Mouse (Mus musculus): ENCODE measurements at regions not wholly inside any gene's neighbourhood (a gene's known extent, or its start where the extent isn't known, plus 50 kb on each side); places are given as distances from the start of the nearest gene placed in this dataset.
A peak's percentile ranks its signal among the peaks of the same experiment; 100 is the strongest.

- peak; percentile 50 for DNase-seq
Observed at GRCm38 (mm10) chr8:25389371-25389855, 565.2 kb upstream of the Adam5 start.

GRCm38 (mm10) chr8:25388811-25389210 lies 564.6 kb upstream of the Adam5 start:
- DNase-seq = peak; percentile 47

- DNase-seq = no peak
Observed at GRCm38 (mm10) chr8:25385186-25385585, 561.0 kb upstream of the Adam5 start.

- no peak for DNase-seq
Observed at GRCm38 (mm10) chr8:25384591-25384990, 560.4 kb upstream of the Adam5 start.

GRCm38 (mm10) chr8:25373276-25373675 lies 549.1 kb upstream of the Adam5 start:
- DNase-seq = no peak

- DNase-seq = no peak
Observed at GRCm38 (mm10) chr8:25370947-25371346, 546.8 kb upstream of the Adam5 start.

- DNase-seq = no peak
Observed at GRCm38 (mm10) chr8:25369331-25369730, 545.2 kb upstream of the Adam5 start.

GRCm38 (mm10) chr8:25368561-25369091 lies 544.5 kb upstream of the Adam5 start:
- DNase-seq = no peak

- DNase-seq = no peak
Observed at GRCm38 (mm10) chr8:25367806-25368549, 543.8 kb upstream of the Adam5 start.

- DNase-seq = no peak
Observed at GRCm38 (mm10) chr8:25366181-25366580, 542.0 kb upstream of the Adam5 start.

GRCm38 (mm10) chr8:25362656-25363055 lies 538.5 kb upstream of the Adam5 start:
- DNase-seq = no peak

GRCm38 (mm10) chr8:25362146-25362545 lies 538.0 kb upstream of the Adam5 start:
- DNase-seq = no peak

GRCm38 (mm10) chr8:25361420-25361819 lies 537.3 kb upstream of the Adam5 start:
- no peak for DNase-seq

GRCm38 (mm10) chr8:25358539-25359165 lies 534.5 kb upstream of the Adam5 start:
- peak; percentile 61 for DNase-seq

- DNase-seq = peak; percentile 41
Observed at GRCm38 (mm10) chr8:25353822-25354770, 529.9 kb upstream of the Adam5 start.

- DNase-seq = peak; percentile 33
Observed at GRCm38 (mm10) chr8:25353405-25353804, 529.2 kb upstream of the Adam5 start.

GRCm38 (mm10) chr8:25348003-25348683 lies 524.0 kb upstream of the Adam5 start:
- DNase-seq = peak; percentile 31

GRCm38 (mm10) chr8:25343160-25343602 lies 519.0 kb upstream of the Adam5 start:
- DNase-seq = no peak

- DNase-seq = no peak
Observed at GRCm38 (mm10) chr8:25342501-25342900, 518.3 kb upstream of the Adam5 start.

- no peak for DNase-seq
Observed at GRCm38 (mm10) chr8:25341225-25341624, 517.1 kb upstream of the Adam5 start.

- DNase-seq = no peak
Observed at GRCm38 (mm10) chr8:25340729-25341128, 516.6 kb upstream of the Adam5 start.

GRCm38 (mm10) chr8:25332120-25332607 lies 508.0 kb upstream of the Adam5 start:
- no peak for DNase-seq

All from cerebellum, adult 11 months (tissue).